Mouse (Mus musculus) adrenal gland (tissue): ENCODE results near the gene Ypel1.

Experiments used
- microRNA-seq, 2 experiments: library from miRNA; unstranded; fragments of <30 nt; microRNA quantifications; one replicate each; pipeline ENCODE4; 2019

The Ypel1 gene

Small RNA genes lying within 50 kb of the gene (microRNA-seq; reads per million reads assigned to microRNA genes)
- gene Mir130b (144 to 268 reads per million in 2 experiments), gene Mir301b (3.4 to 3.7 reads per million in 2 experiments)
